Mouse (Mus musculus) MEL-GATA-1-ER (cell line): ENCODE data around the gene Gjc2.

Source experiments
- DNase-seq: peaks from one replicate; pipeline ENCODE4 v3.0.0-alpha.2; 2012; ENCODE audit warnings: low read depth; ENCODE audit errors: extremely low read depth

Gene Gjc2

GRCm38 (mm10) chr11:59208153-59208831 is 25.3 kb upstream of the Gjc2 start, which contains the start of gene 2310033P09Rik:
2310033P09Rik (plus strand) TSS chr11:59208321.
- DNase-seq, result peak; percentile 87

GRCm38 (mm10) chr11:59202081-59202995 is 19.3 kb upstream of the Gjc2 start, which contains the start of gene Mrpl55:
Mrpl55 (plus strand) TSS chr11:59202486.
- peak; percentile 65 for DNase-seq

- DNase-seq, result peak; percentile 58
Observed at GRCm38 (mm10) chr11:59201216-59202002, 18.4 kb upstream of the Gjc2 start.

GRCm38 (mm10) chr11:59196230-59196629 is 13.2 kb upstream of the Gjc2 start:
- no peak for DNase-seq

GRCm38 (mm10) chr11:59192059-59192386 is 9.0 kb upstream of the Gjc2 start, which contains the start of gene Guk1:
Guk1 (minus strand) TSS chr11:59192212.
- DNase-seq, result no peak

GRCm38 (mm10) chr11:59191231-59192058 is 8.4 kb upstream of the Gjc2 start:
- DNase-seq, result peak; percentile 80

- no peak for DNase-seq
Observed at GRCm38 (mm10) chr11:59187706-59188105, 4.7 kb upstream of the Gjc2 start.

GRCm38 (mm10) chr11:59185490-59185889 is 2.5 kb upstream of the Gjc2 start:
- no peak for DNase-seq

GRCm38 (mm10) chr11:59183821-59184220 is 808 bp upstream of the Gjc2 start:
- DNase-seq, result peak; percentile 33

GRCm38 (mm10) chr11:59176921-59177320 is 6.1 kb downstream of the Gjc2 start:
- DNase-seq, result no peak

- no peak for DNase-seq
Observed at GRCm38 (mm10) chr11:59176475-59176874, 6.5 kb downstream of the Gjc2 start.

GRCm38 (mm10) chr11:59174189-59174838 is 8.7 kb downstream of the Gjc2 start:
- DNase-seq, result no peak

GRCm38 (mm10) chr11:59170549-59170948 is 12.5 kb downstream of the Gjc2 start:
- DNase-seq, result no peak

GRCm38 (mm10) chr11:59169807-59170206 is 13.2 kb downstream of the Gjc2 start:
- no peak for DNase-seq

- DNase-seq, result peak; percentile 47
Observed at GRCm38 (mm10) chr11:59165616-59166241, 17.3 kb downstream of the Gjc2 start.

GRCm38 (mm10) chr11:59164384-59164783 is 18.6 kb downstream of the Gjc2 start:
- DNase-seq, result peak; percentile 92

- DNase-seq, result peak; percentile 95
Observed at GRCm38 (mm10) chr11:59163255-59164236, 19.5 kb downstream of the Gjc2 start, which contains the start of gene Iba57. Iba57 (minus strand) TSS chr11:59163739.
